Mouse (Mus musculus): ENCODE data around the gene Hsp90b1.

DNA sequence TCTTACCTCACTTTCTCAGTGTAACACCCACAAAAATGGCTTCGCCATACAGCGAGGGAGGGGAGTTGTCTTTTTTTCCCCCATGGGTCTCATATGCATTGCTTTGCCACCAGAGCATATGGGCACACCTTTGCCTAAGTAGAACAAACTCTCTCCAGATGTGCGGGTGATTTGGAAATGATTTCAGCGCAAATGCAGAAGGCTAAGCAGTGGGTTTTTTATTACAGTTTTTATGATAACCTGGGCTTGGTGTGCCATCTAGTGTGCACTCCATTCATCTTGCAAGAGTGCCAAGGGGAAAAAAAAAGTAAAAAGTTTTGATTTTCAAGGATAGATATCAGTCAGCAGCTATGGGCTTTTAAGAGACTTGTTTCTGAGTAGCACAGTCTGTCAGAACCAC, 29.7 kb upstream of the Hsp90b1 start:
- no peak for TF ChIP-seq EP300 (IDR thresholded peaks at IDR 0.05; ENCODE audit: low read depth)
- TF ChIP-seq CTCF (IDR thresholded peaks at IDR 0.05; ENCODE audit: low read depth): no peak
